Mouse (Mus musculus): Measurements from ENCODE around the gene Gm9048.
"Not testable (repeated sequence)": the region's sequence is repeated elsewhere in the genome, so short reads cannot be mapped to it uniquely, and the experiment has no call there.

GRCm38 (mm10) chr10:118326869-118327268 lies 21.6 kb downstream of the Gm9048 start, which contains the start of gene Gm9040:
- TF ChIP-seq POLR2A (IDR thresholded peaks at IDR 0.05; ENCODE audit: borderline replicate concordance, low read depth, low read length); CTCF (IDR thresholded peaks at IDR 0.05; ENCODE audit: low read depth, low read length): not testable (repeated sequence)

Data from bone marrow macrophage, adult 2 months (primary cell).